Comparison of ENCODE assay signal across 20 mouse cellular contexts in genomic region chr6:40441755-40442154, GRCm38 (mm10). TPM values are rescaled to one million over a fixed set of nuclear protein-coding genes. Genes with fewer than 3 reads are reported as not detected.
DNase-seq lines count a peak whose midpoint lies in the region; ATAC-seq and TF ChIP-seq lines count a peak whose summit lies in the region.
"Had no signal": no experiment of that assay in that cellular context is flagged by ENCODE, and none has a peak within 500 bp of the region (broad histone marks: within the 10 kb centered on the region; RNA-seq: fewer than 3 reads in every experiment).

No protein-coding gene starts in this region.

- no peak for ATAC-seq in embryonic facial prominence, embryonic 11.5 days (replicated peaks; ENCODE audit: insufficient number of reproducible peaks, low FRiP score, low TSS enrichment, low read depth)
- ATAC-seq in midbrain, embryonic 14.5 days (ENCODE audit: low FRiP score, low TSS enrichment), result no peak
- no peak for ATAC-seq in midbrain, embryonic 16.5 days
- no peak for ATAC-seq in G1E (ENCODE audit: extremely low read depth, insufficient number of reproducible peaks, low FRiP score, poor library complexity, severe bottlenecking)
- no peak for ATAC-seq in erythroid progenitor cell, adult 5-6 weeks (replicated peaks; ENCODE audit: low FRiP score, poor library complexity, severe bottlenecking)
- ATAC-seq: forebrain, embryonic 15.5 days; hindbrain, embryonic 16.5 days had no signal

- H3K4me1 ChIP-seq in embryonic facial prominence, embryonic 11.5 days (ENCODE audit: control insufficient read depth, insufficient read depth, low read length), result no peaks in the 10 kb centered on the region
- no peaks in the 10 kb centered on the region for H3K4me1 ChIP-seq in embryonic facial prominence, embryonic 10.5 days
- no peaks in the 10 kb centered on the region for H3K4me1 ChIP-seq in midbrain, embryonic 14.5 days (ENCODE audit: control insufficient read depth, insufficient read depth, low read length)
- H3K4me1 ChIP-seq in midbrain, embryonic 16.5 days (ENCODE audit: control insufficient read depth, insufficient read depth, low read length), result no peaks in the 10 kb centered on the region
- H3K4me1 ChIP-seq in G1E (ENCODE audit: insufficient read depth, low read depth, low read length), result no peaks in the 10 kb centered on the region
- H3K4me1 ChIP-seq: liver, embryonic 13.5 days had no signal

- no peak overlapping the region for H3K27ac ChIP-seq in embryonic facial prominence, embryonic 11.5 days (replicated peaks; ENCODE audit: low read depth, low read length)
- no peak overlapping the region for H3K27ac ChIP-seq in embryonic facial prominence, embryonic 10.5 days (replicated peaks)
- H3K27ac ChIP-seq in midbrain, embryonic 14.5 days (replicated peaks; ENCODE audit: low read depth, low read length), result no peak overlapping the region
- H3K27ac ChIP-seq in midbrain, embryonic 16.5 days (ENCODE audit: low read length), result no peak overlapping the region
- H3K27ac ChIP-seq: gastrocnemius, adult 2 months; liver, embryonic 13.5 days; macrophage; neural tube, embryonic 15.5 days had no signal

- no peaks in the 10 kb centered on the region for H3K9me3 ChIP-seq in embryonic facial prominence, embryonic 11.5 days (replicated peaks; ENCODE audit: control insufficient read depth, low read length)
- H3K9me3 ChIP-seq in embryonic facial prominence, embryonic 10.5 days, result no peaks in the 10 kb centered on the region
- no peaks in the 10 kb centered on the region for H3K9me3 ChIP-seq in midbrain, embryonic 14.5 days (ENCODE audit: control insufficient read depth, low read length)
- H3K9me3 ChIP-seq in midbrain, embryonic 16.5 days (replicated peaks; ENCODE audit: control insufficient read depth, low read length, poor library complexity, severe bottlenecking), result no peaks in the 10 kb centered on the region
- no peaks in the 10 kb centered on the region for H3K9me3 ChIP-seq in G1E (replicated peaks)
- H3K9me3 ChIP-seq: forebrain, embryonic 15.5 days; liver, embryonic 13.5 days; neural tube, embryonic 15.5 days had no signal

- DNase-seq in embryonic facial prominence, embryonic 11.5 days (ENCODE audit: low spot score), result peak; percentile 20
- DNase-seq in embryonic facial prominence, embryonic 10.5 days (ENCODE audit: low spot score), result no peak
- DNase-seq in midbrain, embryonic 14.5 days, result peak; percentile 21
- DNase-seq in G1E (ENCODE audit: low spot score), result no peak
- DNase-seq in splenic B cell, adult 2 months (ENCODE audit: low read depth, low spot score), result peak; percentile 50
- DNase-seq in kidney, adult 18-20 months, result no peak
- DNase-seq: adrenal gland, postnatal 25 days; gastrocnemius, adult 2 months; heart, postnatal 14 days; liver, embryonic 13.5 days; right cerebral cortex, adult 18-20 months had no signal

- H3K4me3 ChIP-seq in embryonic facial prominence, embryonic 11.5 days (ENCODE audit: low read depth, low read length), result no peak overlapping the region
- no peak overlapping the region for H3K4me3 ChIP-seq in embryonic facial prominence, embryonic 10.5 days
- no peak overlapping the region for H3K4me3 ChIP-seq in midbrain, embryonic 14.5 days (replicated peaks; ENCODE audit: low read depth, low read length)
- no peak overlapping the region for H3K4me3 ChIP-seq in midbrain, embryonic 16.5 days (ENCODE audit: low read depth, low read length)
- no peak overlapping the region for H3K4me3 ChIP-seq in G1E (ENCODE audit: low read depth, low read length)
- H3K4me3 ChIP-seq: forebrain, embryonic 15.5 days; gastrocnemius, adult 2 months; liver, embryonic 13.5 days; neural tube, embryonic 15.5 days had no signal

- no peak overlapping the region for H3K4me2 ChIP-seq in embryonic facial prominence, embryonic 11.5 days (ENCODE audit: low read depth, low read length)
- H3K4me2 ChIP-seq in midbrain, embryonic 14.5 days (ENCODE audit: low read length), result no peak overlapping the region
- H3K4me2 ChIP-seq in midbrain, embryonic 16.5 days (ENCODE audit: low read length), result no peak overlapping the region
- H3K4me2 ChIP-seq: forebrain, embryonic 15.5 days; liver, embryonic 13.5 days; neural tube, embryonic 15.5 days had no signal

- H3K27me3 ChIP-seq in embryonic facial prominence, embryonic 11.5 days (ENCODE audit: control insufficient read depth, insufficient read depth, low read length), result no peaks in the 10 kb centered on the region; the same call in 1 of the 2 replicates
- peaks cover 50% of the 10 kb centered on the region for H3K27me3 ChIP-seq in embryonic facial prominence, embryonic 10.5 days (replicated peaks; ENCODE audit: low read depth, poor library complexity, severe bottlenecking)
- H3K27me3 ChIP-seq in midbrain, embryonic 14.5 days (ENCODE audit: control insufficient read depth, insufficient read depth, low read length), result no peaks in the 10 kb centered on the region; the same call in 1 of the 2 replicates
- H3K27me3 ChIP-seq in midbrain, embryonic 16.5 days (ENCODE audit: control insufficient read depth, insufficient read depth, low read depth, low read length), result no peaks in the 10 kb centered on the region; the same call in 1 of the 2 replicates
- H3K27me3 ChIP-seq in G1E (ENCODE audit: insufficient read depth, low read length), result peaks cover 34% of the 10 kb centered on the region
- H3K27me3 ChIP-seq in splenic B cell, adult 2 months (ENCODE audit: control insufficient read depth, insufficient read depth, low read length, poor library complexity, severe bottlenecking), result no peaks in the 10 kb centered on the region
- H3K27me3 ChIP-seq: forebrain, embryonic 15.5 days; neural tube, embryonic 15.5 days had no signal

- no peaks in the 10 kb centered on the region for H3K36me3 ChIP-seq in embryonic facial prominence, embryonic 11.5 days (replicated peaks; ENCODE audit: control insufficient read depth, insufficient read depth, low read depth, low read length)
- H3K36me3 ChIP-seq in embryonic facial prominence, embryonic 10.5 days (replicated peaks), result no peaks in the 10 kb centered on the region
- no peaks in the 10 kb centered on the region for H3K36me3 ChIP-seq in midbrain, embryonic 14.5 days (ENCODE audit: control insufficient read depth, insufficient read depth, low read length)
- no peaks in the 10 kb centered on the region for H3K36me3 ChIP-seq in midbrain, embryonic 16.5 days (ENCODE audit: control insufficient read depth, insufficient read depth, low read length)
- H3K36me3 ChIP-seq in G1E (replicated peaks), result no peaks in the 10 kb centered on the region
- no peaks in the 10 kb centered on the region for H3K36me3 ChIP-seq in splenic B cell, adult 2 months (ENCODE audit: control insufficient read depth, insufficient read depth, low read length, poor library complexity, severe bottlenecking)
- H3K36me3 ChIP-seq: forebrain, embryonic 15.5 days; liver, embryonic 13.5 days; neural tube, embryonic 15.5 days had no signal

- H3K9ac ChIP-seq in embryonic facial prominence, embryonic 11.5 days (replicated peaks; ENCODE audit: low read length), result no peak overlapping the region
- no peak overlapping the region for H3K9ac ChIP-seq in midbrain, embryonic 14.5 days (replicated peaks; ENCODE audit: low read length)
- H3K9ac ChIP-seq in midbrain, embryonic 16.5 days (ENCODE audit: low read depth, low read length), result no peak overlapping the region
- H3K9ac ChIP-seq: forebrain, embryonic 15.5 days; liver, embryonic 13.5 days; neural tube, embryonic 15.5 days had no signal

- 0 out of 2 replicates have a peak, but pooled peaks have one; percentile 6 for TF ChIP-seq CTCF in G1E (IDR thresholded peaks at IDR 0.05; ENCODE audit: low read depth, low read length)

- 37% methylated on average over 3 of the region's 3 CpGs for WGBS in embryonic facial prominence, embryonic 11.5 days
- 35% methylated on average over 3 of the region's 3 CpGs for WGBS in embryonic facial prominence, embryonic 10.5 days
- 37% methylated on average over 3 of the region's 3 CpGs for WGBS in midbrain, embryonic 14.5 days
- 49% methylated on average over 3 of the region's 3 CpGs for WGBS in midbrain, embryonic 16.5 days

RNA-seq across cellular contexts. Expression of gene Wee2, which starts 2.9 kb away (rescaled TPM):
- polyA plus RNA-seq in embryonic facial prominence, embryonic 11.5 days (2014; fragmentation: Nextera tagmentation; extraction: Ambion mirVana), result not detected in 2 replicates
- not detected in 2 replicates for polyA plus RNA-seq in embryonic facial prominence, embryonic 10.5 days (2016; fragmentation: Nextera tagmentation; extraction: Ambion mirVana)
- 0.09 and 0.14 TPM in 2 replicates for polyA plus RNA-seq in midbrain, embryonic 14.5 days (2014; fragmentation: Nextera tagmentation; extraction: Ambion mirVana)
- polyA plus RNA-seq in midbrain, embryonic 16.5 days (2015; fragmentation: Nextera tagmentation; extraction: Ambion mirVana), result 0.10 and 0.21 TPM in 2 replicates
- not detected in 2 replicates for total RNA-seq in G1E (2014; fragmentation: Nextera tagmentation)
- total RNA-seq in G1E (2017), result 0.16 TPM in 1 of 2 replicates, not detected in the other
- polyA plus RNA-seq in G1E (2012), result not detected in 2 replicates
- not detected in 2 replicates for total RNA-seq in erythroid progenitor cell, adult 5-6 weeks (2015; ENCODE audit: low replicate concordance)
- not detected in 2 replicates for total RNA-seq in erythroid progenitor cell, adult 5-6 weeks (2017; ENCODE audit: low replicate concordance)
- total RNA-seq: adrenal gland, postnatal 25 days; gastrocnemius, adult 2 months; heart, adult 8-10 months; heart, postnatal 14 days had no signal
- polyA plus RNA-seq: kidney, embryonic 16.5 days; liver, embryonic 13.5 days; macrophage had no signal

RNA-seq across cellular contexts. Expression of gene E330009J07Rik, which starts 5.8 kb away (rescaled TPM):
- polyA plus RNA-seq in embryonic facial prominence, embryonic 11.5 days (2014; fragmentation: Nextera tagmentation; extraction: Ambion mirVana), result 12.6 and 14.1 TPM in 2 replicates
- 11.2 and 15.1 TPM in 2 replicates for polyA plus RNA-seq in embryonic facial prominence, embryonic 10.5 days (2016; fragmentation: Nextera tagmentation; extraction: Ambion mirVana)
- polyA plus RNA-seq in midbrain, embryonic 14.5 days (2014; fragmentation: Nextera tagmentation; extraction: Ambion mirVana), result 13.7 and 14.7 TPM in 2 replicates
- 12.9 and 13.8 TPM in 2 replicates for polyA plus RNA-seq in midbrain, embryonic 16.5 days (2015; fragmentation: Nextera tagmentation; extraction: Ambion mirVana)
- total RNA-seq in G1E (2014; fragmentation: Nextera tagmentation) (0.19 and 3.4 TPM in 2 replicates), G1E (2017) (1.6 and 2.0 TPM in 2 replicates)
- 0.28 and 0.37 TPM in 2 replicates for polyA plus RNA-seq in G1E (2012)
- 2.9 TPM in 1 of 2 replicates, not detected in the other for total RNA-seq in erythroid progenitor cell, adult 5-6 weeks (2015; ENCODE audit: low replicate concordance)
- total RNA-seq in erythroid progenitor cell, adult 5-6 weeks (2017; ENCODE audit: low replicate concordance), result 1.3 and 3.9 TPM in 2 replicates

RNA-seq across cellular contexts. Expression of gene Ssbp1, which starts 29.4 kb away (rescaled TPM):
- 174 and 202 TPM in 2 replicates for polyA plus RNA-seq in embryonic facial prominence, embryonic 11.5 days (2014; fragmentation: Nextera tagmentation; extraction: Ambion mirVana)
- polyA plus RNA-seq in embryonic facial prominence, embryonic 10.5 days (2016; fragmentation: Nextera tagmentation; extraction: Ambion mirVana), result 221 and 226 TPM in 2 replicates
- polyA plus RNA-seq in midbrain, embryonic 14.5 days (2014; fragmentation: Nextera tagmentation; extraction: Ambion mirVana), result 107 TPM in 2 replicates
- 96.8 and 110 TPM in 2 replicates for polyA plus RNA-seq in midbrain, embryonic 16.5 days (2015; fragmentation: Nextera tagmentation; extraction: Ambion mirVana)
- total RNA-seq in G1E (2014; fragmentation: Nextera tagmentation) (79.1 and 106 TPM in 2 replicates), G1E (2017) (63.5 and 90.5 TPM in 2 replicates)
- 11.0 and 14.6 TPM in 2 replicates for polyA plus RNA-seq in G1E (2012)
- 22.0 and 46.1 TPM in 2 replicates for total RNA-seq in erythroid progenitor cell, adult 5-6 weeks (2015; ENCODE audit: low replicate concordance)
- total RNA-seq in erythroid progenitor cell, adult 5-6 weeks (2017; ENCODE audit: low replicate concordance), result 11.0 and 11.8 TPM in 2 replicates

RNA-seq across cellular contexts. Expression of gene Tas2r137, which starts 49.3 kb away (rescaled TPM):
- not detected in 2 replicates for polyA plus RNA-seq in embryonic facial prominence, embryonic 11.5 days (2014; fragmentation: Nextera tagmentation; extraction: Ambion mirVana)
- 0.27 TPM in 1 of 2 replicates, not detected in the other for polyA plus RNA-seq in embryonic facial prominence, embryonic 10.5 days (2016; fragmentation: Nextera tagmentation; extraction: Ambion mirVana)
- polyA plus RNA-seq in midbrain, embryonic 14.5 days (2014; fragmentation: Nextera tagmentation; extraction: Ambion mirVana), result not detected in 2 replicates
- polyA plus RNA-seq in midbrain, embryonic 16.5 days (2015; fragmentation: Nextera tagmentation; extraction: Ambion mirVana), result not detected in 2 replicates
- total RNA-seq in G1E (2014; fragmentation: Nextera tagmentation), result not detected in 2 replicates
- total RNA-seq in G1E (2017), result 0.17 TPM in 1 of 2 replicates, not detected in the other
- not detected in 2 replicates for polyA plus RNA-seq in G1E (2012)
- not detected in 2 replicates for total RNA-seq in erythroid progenitor cell, adult 5-6 weeks (2015; ENCODE audit: low replicate concordance)
- total RNA-seq in erythroid progenitor cell, adult 5-6 weeks (2017; ENCODE audit: low replicate concordance), result not detected in 2 replicates
- total RNA-seq: gastrocnemius, adult 2 months; heart, postnatal 14 days; left cerebral cortex, postnatal 10 days had no signal
- polyA plus RNA-seq: forebrain, embryonic 15.5 days; hindbrain, embryonic 16.5 days; kidney, embryonic 16.5 days; liver, embryonic 13.5 days; macrophage; neural tube, embryonic 15.5 days had no signal

RNA-seq across cellular contexts. Expression of gene Tas2r108, which starts 51.6 kb away (rescaled TPM):
- 0.21 TPM in 1 of 2 replicates, not detected in the other for polyA plus RNA-seq in embryonic facial prominence, embryonic 11.5 days (2014; fragmentation: Nextera tagmentation; extraction: Ambion mirVana)
- polyA plus RNA-seq in embryonic facial prominence, embryonic 10.5 days (2016; fragmentation: Nextera tagmentation; extraction: Ambion mirVana), result 0.15 TPM in 1 of 2 replicates, not detected in the other
- polyA plus RNA-seq in midbrain, embryonic 14.5 days (2014; fragmentation: Nextera tagmentation; extraction: Ambion mirVana), result 0.45 TPM in 1 of 2 replicates, not detected in the other
- polyA plus RNA-seq in midbrain, embryonic 16.5 days (2015; fragmentation: Nextera tagmentation; extraction: Ambion mirVana), result not detected in 2 replicates
- total RNA-seq in G1E (2014; fragmentation: Nextera tagmentation) (not detected in 2 replicates), G1E (2017) (0.22 TPM in 1 of 2 replicates, not detected in the other)
- polyA plus RNA-seq in G1E (2012), result not detected in 2 replicates
- total RNA-seq in erythroid progenitor cell, adult 5-6 weeks (2015; ENCODE audit: low replicate concordance), result not detected in 2 replicates
- total RNA-seq in erythroid progenitor cell, adult 5-6 weeks (2017; ENCODE audit: low replicate concordance), result not detected in 2 replicates
- total RNA-seq: adrenal gland, postnatal 25 days; gastrocnemius, adult 2 months; heart, adult 8-10 months; heart, postnatal 14 days; left cerebral cortex, postnatal 10 days had no signal
- polyA plus RNA-seq: forebrain, embryonic 15.5 days; hindbrain, embryonic 16.5 days; kidney, embryonic 16.5 days; liver, embryonic 13.5 days; macrophage; neural tube, embryonic 15.5 days had no signal

Comparison
In these comparisons a context has a peak if more than half of its experiments do, and no peak if none do; other contexts are left out.
1. DNase-seq: peak in embryonic facial prominence, embryonic 11.5 days (single experiment), midbrain, embryonic 14.5 days (single experiment) and splenic B cell, adult 2 months (single experiment); none in embryonic facial prominence, embryonic 10.5 days (single experiment), G1E (single experiment) and kidney, adult 18-20 months (single experiment).